Mouse (Mus musculus): ENCODE data around the gene Gm44511.
"Not testable (repeated sequence)": the region's sequence is repeated elsewhere in the genome, so short reads cannot be mapped to it uniquely, and the experiment has no call there.

The Gm44511 gene

GRCm38 (mm10) chr6:128841327-128842089, 15.4 kb upstream of the Gm44511 start:
- no peak for DNase-seq (ENCODE audit: low read depth, low spot score)

DNA sequence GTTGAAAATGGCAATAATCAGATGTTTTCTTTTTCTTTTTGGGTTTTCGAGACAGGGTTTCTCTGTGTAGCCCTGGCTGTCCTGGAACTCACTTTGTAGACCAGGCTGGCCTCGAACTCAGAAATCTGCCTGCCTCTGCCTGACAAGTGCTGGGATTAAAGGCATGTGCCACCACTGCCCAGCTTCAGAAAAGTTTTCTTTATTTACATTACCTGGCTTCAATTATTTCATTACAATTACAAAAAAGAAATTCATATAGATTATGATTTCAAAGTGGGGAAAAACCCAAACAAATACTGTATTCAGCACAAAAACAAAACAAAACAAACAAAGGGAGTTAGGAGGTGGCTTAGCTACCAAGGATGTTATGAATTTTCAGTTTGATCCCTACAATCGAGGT, 14.6 kb upstream of the Gm44511 start:
- DNase-seq (ENCODE audit: low read depth, low spot score), result not testable (repeated sequence)

DNA sequence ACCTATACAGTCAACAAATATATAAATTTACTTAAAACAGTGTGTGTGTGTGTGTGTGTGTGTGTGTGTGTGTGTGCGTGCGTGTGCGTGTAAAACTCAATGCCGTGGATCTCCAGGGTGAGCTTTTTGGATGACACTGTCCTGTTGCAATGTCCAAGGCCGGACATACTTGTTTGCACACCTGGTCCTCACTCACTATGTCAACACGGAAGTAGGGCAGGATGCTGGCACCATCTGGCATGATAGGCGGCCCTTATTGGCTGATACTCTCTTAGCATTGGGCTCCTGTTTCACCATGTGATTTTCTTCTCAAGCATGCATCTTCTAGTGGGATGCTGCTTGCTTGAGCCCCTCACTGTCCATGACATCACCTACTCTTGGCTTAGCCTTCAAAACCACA, 13.8 kb upstream of the Gm44511 start:
- DNase-seq (ENCODE audit: low read depth, low spot score), result no peak

DNA sequence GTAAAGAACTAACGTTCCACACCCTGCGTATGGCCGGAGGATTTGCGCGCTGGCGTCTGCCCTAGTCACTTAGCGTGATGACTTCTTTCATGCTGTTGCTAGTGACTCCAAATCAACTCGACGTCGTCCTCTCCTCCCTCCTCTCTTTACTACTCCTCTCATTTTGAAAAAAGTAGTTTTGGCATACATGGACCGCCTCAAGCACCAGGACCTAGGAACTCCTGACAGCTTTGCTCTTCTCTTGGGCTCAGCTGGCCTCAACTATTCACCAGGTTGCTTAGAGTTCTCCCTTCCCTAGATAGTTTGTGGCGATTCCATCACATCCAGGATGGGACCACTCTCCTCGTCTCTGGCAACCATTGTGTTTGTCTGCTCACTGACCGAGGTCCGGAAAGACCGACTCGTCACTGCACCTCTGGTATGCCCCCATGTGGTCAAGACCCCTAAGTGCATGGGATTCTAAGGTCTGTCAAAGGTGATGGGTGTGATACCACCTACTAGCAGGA, 13.2 kb upstream of the Gm44511 start:
- DNase-seq (ENCODE audit: low read depth, low spot score), result peak; percentile 95

DNA sequence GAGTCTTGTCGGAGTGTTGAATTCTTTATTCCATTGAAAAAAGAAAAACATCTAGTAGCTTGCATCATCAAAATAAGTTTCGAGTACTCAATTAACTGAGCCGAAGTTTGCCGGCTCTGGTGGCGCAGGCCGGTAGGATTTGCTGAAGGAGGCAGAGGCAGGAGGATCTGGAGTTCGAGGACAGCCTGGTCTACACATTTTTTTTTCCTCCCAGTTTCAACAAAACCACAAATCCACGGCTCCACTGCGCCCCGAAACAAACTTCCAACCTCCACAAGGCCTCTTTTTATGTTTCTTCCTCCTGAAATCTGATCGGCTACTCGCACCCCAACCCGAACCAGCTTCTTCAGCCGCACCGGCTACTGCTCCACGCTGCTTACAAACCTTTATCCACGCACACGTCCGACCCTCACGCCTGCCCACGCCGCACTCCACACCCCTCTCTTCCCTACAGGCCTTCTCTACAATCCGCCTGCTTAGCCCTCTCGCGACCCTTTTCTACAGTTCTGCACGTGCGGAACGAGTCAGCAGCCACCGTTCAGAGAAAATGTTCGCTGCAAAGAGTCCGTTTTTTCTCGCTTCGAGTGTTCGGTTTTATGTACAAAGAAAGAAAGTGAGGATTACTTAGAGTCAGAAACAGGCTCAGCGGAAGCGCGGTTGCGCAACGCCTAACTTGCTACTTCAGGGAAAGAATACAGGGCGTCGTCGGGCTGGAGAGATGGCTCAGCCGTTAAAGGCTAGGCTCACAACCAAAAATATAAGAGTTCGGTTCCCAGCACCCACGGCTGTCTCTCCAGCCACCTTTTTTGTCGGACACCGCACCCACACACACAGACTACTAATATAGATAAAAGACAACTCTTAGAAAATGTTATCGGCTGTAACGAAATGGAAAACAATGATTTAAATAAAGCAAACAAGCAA, 12.5 kb upstream of the Gm44511 start:
- peak; percentile 84 for DNase-seq (ENCODE audit: low read depth, low spot score)

DNA sequence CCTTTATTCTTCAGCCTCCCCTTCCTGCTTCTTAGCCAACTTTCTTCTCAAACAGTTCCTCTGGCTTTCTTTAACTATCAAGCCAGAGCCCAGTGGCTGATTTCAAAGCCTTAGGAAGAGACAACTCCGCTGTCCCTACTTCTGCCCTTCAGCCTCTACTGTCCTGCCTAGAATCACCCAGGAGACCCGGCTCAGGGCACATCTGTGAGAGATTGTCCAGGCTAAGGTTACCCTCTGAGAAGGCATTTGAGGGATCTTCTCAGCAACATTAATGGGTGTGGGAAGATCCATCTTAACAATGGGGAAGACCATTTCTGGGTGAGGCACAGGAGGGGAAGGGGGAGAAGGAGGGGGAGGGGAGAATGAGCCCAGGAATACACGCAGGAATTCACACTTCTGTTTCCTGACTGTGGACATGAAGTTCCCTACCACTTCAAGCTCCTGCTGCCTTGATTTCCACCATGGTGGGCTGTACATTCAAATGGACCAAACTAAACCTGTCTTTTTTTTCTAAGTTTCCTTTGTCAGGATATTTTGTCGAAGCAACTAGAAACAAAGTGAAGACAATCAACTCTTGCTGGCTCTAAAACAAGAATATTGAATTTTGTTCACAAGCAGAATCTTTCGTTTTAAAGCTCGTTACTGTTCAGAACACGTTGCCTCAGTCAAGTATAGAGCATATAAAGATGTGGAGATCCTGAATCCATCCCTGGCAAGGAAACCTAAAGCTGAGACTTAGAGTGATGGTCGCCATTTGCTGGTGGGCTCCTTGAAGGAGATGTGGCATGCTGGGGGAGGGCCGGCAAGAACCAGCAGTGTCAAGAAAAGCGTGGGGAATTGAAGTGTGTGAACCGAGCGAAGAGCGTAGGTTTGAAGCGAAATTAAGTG, 11.6 kb upstream of the Gm44511 start:
- peak; percentile 37 for DNase-seq (ENCODE audit: low read depth, low spot score)

- DNase-seq (ENCODE audit: low read depth, low spot score), result no peak
Measured at GRCm38 (mm10) chr6:128836955-128837334, 10.8 kb upstream of the Gm44511 start.

DNA sequence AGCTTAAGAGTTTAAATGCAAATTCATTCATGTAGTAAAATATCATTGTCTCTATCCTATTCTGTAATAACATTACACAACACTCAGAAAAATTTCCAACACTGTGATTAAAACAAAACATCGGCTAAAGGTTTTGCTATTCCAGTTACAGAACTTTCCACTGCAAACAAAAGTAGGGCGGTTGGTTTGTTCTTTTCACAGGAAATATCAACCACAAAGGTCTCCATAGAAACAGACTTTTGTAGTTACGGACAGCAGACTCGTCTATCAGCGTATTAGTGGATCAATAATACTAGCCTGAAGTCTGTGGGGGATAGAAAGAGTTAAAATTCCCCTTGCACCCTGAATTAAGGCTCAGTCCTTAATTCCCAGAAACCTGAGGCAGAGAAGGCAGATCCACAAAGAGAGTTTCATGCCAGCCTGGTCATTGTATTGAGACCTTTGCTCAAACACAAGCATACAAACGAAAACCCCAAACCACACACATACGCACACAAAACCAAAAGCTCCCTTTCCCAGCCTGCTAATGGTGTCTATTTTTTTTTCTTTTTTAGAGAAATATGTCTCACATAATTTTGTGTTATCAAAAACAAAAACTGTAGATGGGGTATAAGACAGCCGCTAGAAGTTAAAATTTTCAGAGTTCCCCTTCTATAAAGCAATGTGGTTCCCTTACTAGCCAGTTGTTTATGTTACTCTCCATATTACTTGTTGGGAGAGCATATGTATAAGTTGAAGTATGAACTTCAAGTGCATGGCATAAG, 10.3 kb upstream of the Gm44511 start:
- no peak for DNase-seq (ENCODE audit: low read depth, low spot score)

DNA sequence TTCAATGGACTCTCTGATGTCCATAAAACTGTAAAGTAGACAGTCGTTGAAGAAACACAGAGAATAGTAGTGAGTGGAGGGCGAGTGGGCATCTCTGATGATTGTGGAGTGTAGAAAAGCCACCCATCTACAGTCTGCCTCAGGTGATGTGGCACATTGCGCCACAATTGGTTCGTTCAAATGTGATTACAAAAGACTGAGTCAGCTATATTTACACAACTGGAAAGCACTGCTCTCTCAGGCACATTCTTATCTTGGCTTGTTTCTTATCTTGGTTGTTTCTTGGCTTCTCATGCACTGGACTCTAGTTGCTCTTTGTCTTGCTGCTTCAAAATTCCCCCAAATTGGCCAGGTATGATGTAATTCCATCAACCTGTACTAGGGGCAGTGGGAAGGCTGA, 9.5 kb upstream of the Gm44511 start:
- DNase-seq (ENCODE audit: low read depth, low spot score), result no peak

DNA sequence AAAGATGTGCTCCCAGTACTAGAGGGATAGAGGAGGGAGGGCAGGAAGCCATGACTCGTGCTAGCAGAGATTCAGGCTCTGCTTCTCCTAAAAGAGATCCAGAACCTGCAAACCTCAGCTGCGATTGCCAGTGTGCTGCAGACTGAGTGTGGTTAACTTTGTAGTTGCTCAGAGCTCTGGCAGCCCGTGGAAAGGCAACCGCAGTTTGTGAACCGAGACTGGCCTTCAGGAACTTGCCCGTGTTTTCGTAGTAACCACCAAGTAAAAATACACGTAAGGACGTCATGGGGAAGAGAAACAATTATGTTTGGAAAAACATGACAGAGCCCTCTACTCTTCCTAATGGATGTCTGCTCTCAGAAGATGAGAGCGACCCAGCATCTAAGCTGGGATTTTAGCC, 6.9 kb upstream of the Gm44511 start:
- DNase-seq (ENCODE audit: low read depth, low spot score), result no peak

DNA sequence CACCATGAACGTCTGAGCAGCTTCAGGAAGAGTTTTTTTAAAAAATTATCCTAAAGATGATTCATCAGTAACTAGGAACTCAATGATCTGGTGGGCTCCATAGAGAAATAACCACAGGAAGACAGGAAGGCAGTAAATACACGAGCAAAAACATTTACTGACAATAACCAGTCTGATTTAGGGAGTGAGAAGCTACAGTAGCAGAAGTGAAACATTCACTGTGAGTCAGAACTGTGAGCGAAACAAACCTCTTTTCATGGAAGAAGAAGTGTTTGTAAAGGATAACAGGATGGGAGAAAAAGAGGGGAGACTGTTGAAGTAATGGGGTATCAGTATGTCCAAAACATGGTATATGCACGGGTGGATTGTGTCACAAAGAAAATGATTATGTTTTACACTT, 3.7 kb upstream of the Gm44511 start:
- no peak for DNase-seq (ENCODE audit: low read depth, low spot score)

DNA sequence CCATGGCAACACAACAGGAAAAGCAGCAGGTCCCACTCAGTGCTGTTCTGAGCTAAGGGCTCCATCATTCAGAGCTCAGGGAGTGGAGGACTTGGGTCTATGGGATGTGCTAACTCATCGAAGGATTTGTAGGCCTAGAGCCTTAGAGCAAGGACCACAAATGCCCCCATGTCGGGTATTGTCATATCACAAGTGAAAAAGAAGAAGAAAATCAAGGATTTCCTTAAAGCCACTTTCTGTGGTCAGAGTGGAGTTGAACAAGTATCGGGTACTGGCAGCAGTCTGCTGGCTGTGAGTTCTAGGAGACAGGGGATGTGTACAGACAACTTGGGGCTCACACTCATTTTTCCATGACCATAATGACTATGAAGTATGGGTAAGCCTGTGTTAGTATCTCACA, 666 bp upstream of the Gm44511 start:
- DNase-seq (ENCODE audit: low read depth, low spot score), result no peak

- no peak for DNase-seq (ENCODE audit: low read depth, low spot score)
Measured at GRCm38 (mm10) chr6:128818083-128818802, 7.9 kb downstream of the Gm44511 start.

DNA sequence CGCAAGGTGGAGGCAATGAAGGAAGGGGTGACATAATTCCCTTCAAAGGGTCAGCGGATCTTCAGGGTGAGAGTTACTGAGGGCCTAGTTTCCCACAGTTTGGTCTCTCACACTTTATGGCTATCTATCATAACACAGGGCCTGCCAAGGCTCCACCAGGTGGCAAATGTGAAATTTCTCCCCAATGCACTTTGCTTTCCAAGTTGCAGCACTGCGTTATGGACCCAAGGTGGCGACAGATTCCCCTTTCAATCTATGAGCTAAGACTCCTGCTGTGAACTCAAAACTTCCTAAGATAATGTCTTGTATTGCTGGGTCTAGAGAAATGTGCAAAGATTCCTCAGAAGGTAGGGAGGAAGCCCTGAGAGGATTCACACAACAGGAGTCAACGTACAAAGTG, 17.6 kb downstream of the Gm44511 start:
- no peak for DNase-seq (ENCODE audit: low read depth, low spot score)

DNA sequence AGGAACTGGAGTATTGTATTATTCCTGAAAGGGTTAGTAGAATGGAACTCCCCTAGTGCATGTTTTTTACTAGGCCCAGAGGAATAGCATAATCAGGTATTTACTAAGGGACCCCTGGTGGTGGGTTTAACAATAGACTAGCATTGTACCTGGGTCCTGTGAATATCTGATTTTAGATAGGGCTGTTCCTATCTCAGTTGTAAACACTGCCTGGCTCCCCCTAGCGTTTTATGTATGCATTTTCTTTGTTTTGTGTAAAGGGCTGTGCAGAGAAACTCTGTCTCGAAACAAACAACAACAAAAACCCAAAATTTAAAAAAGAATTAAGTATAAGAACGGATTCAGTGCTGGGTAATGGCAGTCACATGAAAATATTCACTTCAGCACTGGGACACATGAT, 19.1 kb downstream of the Gm44511 start:
- peak; percentile 46 for DNase-seq (ENCODE audit: low read depth, low spot score)

GRCm38 (mm10) chr6:128804823-128805640, 21.1 kb downstream of the Gm44511 start:
- DNase-seq (ENCODE audit: low read depth, low spot score), result peak; percentile 72

- DNase-seq (ENCODE audit: low read depth, low spot score), result peak; percentile 98
Measured at GRCm38 (mm10) chr6:128802999-128803857, 22.9 kb downstream of the Gm44511 start.

DNA sequence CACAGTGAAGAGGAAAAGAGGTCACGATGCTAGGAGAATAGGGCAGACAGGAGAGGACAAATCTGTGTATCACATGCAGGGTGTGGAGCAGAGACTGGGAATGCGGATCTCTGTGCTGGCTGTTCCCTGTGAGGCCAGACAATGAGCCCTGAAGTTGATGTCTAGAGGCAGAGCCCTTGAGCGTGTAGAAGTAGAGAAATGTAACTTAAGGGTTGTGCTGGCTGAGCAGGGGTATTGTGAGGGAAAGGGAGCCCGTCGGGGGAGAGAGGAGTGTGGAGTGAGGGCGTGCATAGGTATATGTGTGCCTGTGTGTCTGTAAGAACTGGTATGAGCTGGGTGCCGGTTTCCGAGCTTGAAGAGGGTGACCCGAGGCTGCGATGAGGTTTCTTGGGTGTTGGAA, 23.6 kb downstream of the Gm44511 start:
- DNase-seq (ENCODE audit: low read depth, low spot score), result no peak
